Mouse (Mus musculus) MEL (cell line): ENCODE measurements at regions not wholly inside any gene's neighbourhood (a gene's known extent, or its start where the extent isn't known, plus 50 kb on each side); places are given as distances from the start of the nearest gene placed in this dataset.

ENCODE experiments used
- DNase-seq: peaks from one replicate; pipeline ENCODE4 v3.0.0; 2011; ENCODE audit warnings: low read depth, low spot score
- H3K27ac ChIP-seq: 2 replicates; pipeline ENCODE4 v1.5.1; 2012; ENCODE audit warnings: low read depth, mild to moderate bottlenecking, control low read depth, low read length, moderate library complexity; ENCODE audit not compliant: control insufficient read depth
- H3K27me3 ChIP-seq, 2 experiments: fragments of 150-350 bp in 1 of 2; sonication (generic) in 1 of 2; 2 replicates each; pipeline ENCODE4 v1.6.1; 2012; ENCODE audit warnings: low read length in 2 of 2, mild to moderate bottlenecking in 2 of 2, improper control_type of control experiment in 1 of 2, moderate library complexity in 1 of 2; ENCODE audit not compliant: insufficient read depth in 2 of 2, control insufficient read depth in 1 of 2
- H3K36me3 ChIP-seq, 2 experiments: 2 replicates each; pipeline ENCODE4 v1.6.1; 2012 to 2014; ENCODE audit warnings: low read length in 2 of 2, improper control_type of control experiment in 1 of 2, inconsistent platforms in 1 of 2, mild to moderate bottlenecking in 1 of 2; ENCODE audit not compliant: insufficient read depth in 2 of 2, control insufficient read depth in 1 of 2
- H3K4me1 ChIP-seq, 2 experiments: fragments of 150-350 bp in 1 of 2; sonication (generic) in 1 of 2; 2 replicates each; pipeline ENCODE4 v1.6.1; 2012; ENCODE audit warnings: low read length in 2 of 2, improper control_type of control experiment in 1 of 2, mild to moderate bottlenecking in 1 of 2; ENCODE audit not compliant: insufficient read depth in 2 of 2, control insufficient read depth in 1 of 2
- H3K4me3 ChIP-seq, 2 experiments: fragments of 150-350 bp in 1 of 2; sonication (generic) in 1 of 2; 2 replicates each; pipeline ENCODE4 v1.5.1; 2012; ENCODE audit warnings: low read depth in 2 of 2, low read length in 2 of 2, mild to moderate bottlenecking in 2 of 2, moderate library complexity in 2 of 2, control low read depth in 1 of 2, improper control_type of control experiment in 1 of 2; ENCODE audit not compliant: control insufficient read depth in 1 of 2, insufficient read depth in 1 of 2
- H3K79me2 ChIP-seq: 2 replicates; pipeline ENCODE4 v1.6.1; 2012; ENCODE audit warnings: mild to moderate bottlenecking, low read length, moderate library complexity; ENCODE audit not compliant: control insufficient read depth, poor library complexity, insufficient read depth
- H3K9ac ChIP-seq: 2 replicates; pipeline ENCODE4 v1.6.1; 2012; ENCODE audit warnings: low read depth, mild to moderate bottlenecking, control low read depth, low read length, moderate library complexity; ENCODE audit not compliant: control insufficient read depth, poor library complexity, severe bottlenecking
- H3K9me3 ChIP-seq: fragments of 150-350 bp; sonication (generic); replicated peaks from 2 replicates; pipeline ENCODE4 v1.6.1; 2012; ENCODE audit warnings: mild to moderate bottlenecking, low read length, improper control_type of control experiment, moderate library complexity; ENCODE audit not compliant: insufficient read depth
- BHLHE40 ChIP-seq: IDR thresholded peaks from 2 replicates; pipeline ENCODE4 v1.6.1; 2012; ENCODE audit warnings: low read depth, mild to moderate bottlenecking, inconsistent platforms, low read length, improper control_type of control experiment, borderline replicate concordance
- CHD2 ChIP-seq: IDR thresholded peaks from 2 replicates; pipeline ENCODE4 v1.6.1; 2011; ENCODE audit warnings: low read length, improper control_type of control experiment
- CTCF ChIP-seq, 3 experiments: IDR thresholded peaks in 2 of 3; conservative IDR thresholded peaks in 1 of 3; 2 replicates each; pipeline ENCODE4 v1.5.1; 2011 to 2012; ENCODE audit warnings: low read length in 3 of 3, low read depth in 2 of 3, mild to moderate bottlenecking in 2 of 3, improper control_type of control experiment in 1 of 3, inconsistent platforms in 1 of 3, mixed read lengths in 1 of 3, moderate library complexity in 1 of 3; ENCODE audit not compliant: control insufficient read depth in 1 of 3, insufficient read depth in 1 of 3, poor library complexity in 1 of 3, severe bottlenecking in 1 of 3
- E2F4 ChIP-seq: IDR thresholded peaks from 2 replicates; pipeline ENCODE4 v1.6.1; 2011; ENCODE audit warnings: low read depth, low read length, improper control_type of control experiment, borderline replicate concordance
- ELF1 ChIP-seq: IDR thresholded peaks from 2 replicates; pipeline ENCODE4 v1.6.1; 2014; ENCODE audit warnings: low read depth, mild to moderate bottlenecking, inconsistent platforms, low read length, improper control_type of control experiment, moderate library complexity
- ETS1 ChIP-seq: IDR thresholded peaks from 2 replicates; pipeline ENCODE4 v1.6.1; 2012; ENCODE audit warnings: low read depth, mild to moderate bottlenecking, inconsistent platforms, low read length, improper control_type of control experiment, moderate library complexity
- HCFC1 ChIP-seq: IDR thresholded peaks from 2 replicates; pipeline ENCODE4 v1.6.1; 2012; ENCODE audit warnings: low read depth, mild to moderate bottlenecking, inconsistent platforms, low read length, improper control_type of control experiment, moderate library complexity
- KAT2A ChIP-seq: conservative IDR thresholded peaks from 2 replicates; pipeline ENCODE4 v1.6.1; 2012; ENCODE audit warnings: low read depth, low read length, improper control_type of control experiment, inconsistent platforms
- MAX ChIP-seq: IDR thresholded peaks from 2 replicates; pipeline ENCODE4 v1.6.1; 2011; ENCODE audit warnings: low read length, improper control_type of control experiment
- MAZ ChIP-seq: IDR thresholded peaks from 2 replicates; pipeline ENCODE4 v1.6.1; 2012; ENCODE audit warnings: low read depth, mild to moderate bottlenecking, inconsistent platforms, low read length, improper control_type of control experiment
- MYB ChIP-seq: IDR thresholded peaks from 2 replicates; pipeline ENCODE4 v1.6.1; 2011; ENCODE audit warnings: mild to moderate bottlenecking, low read depth, low read length, improper control_type of control experiment
- MYC ChIP-seq: IDR thresholded peaks from 2 replicates; pipeline ENCODE4 v1.6.1; 2011; ENCODE audit warnings: low read depth, mild to moderate bottlenecking, low read length, improper control_type of control experiment, moderate library complexity
- NELFE ChIP-seq: IDR thresholded peaks from 2 replicates; pipeline ENCODE4 v1.6.1; 2011; ENCODE audit warnings: low read depth, low read length, improper control_type of control experiment
- POLR2A ChIP-seq, 2 experiments: IDR thresholded peaks; 2 replicates each; pipeline ENCODE4 v1.6.1; 2011 to 2012; ENCODE audit warnings: low read length in 2 of 2, mild to moderate bottlenecking in 2 of 2, control low read depth in 1 of 2, improper control_type of control experiment in 1 of 2, low read depth in 1 of 2, moderate library complexity in 1 of 2; ENCODE audit not compliant: control insufficient read depth in 1 of 2, insufficient read depth in 1 of 2, poor library complexity in 1 of 2
- POLR2AphosphoS5 ChIP-seq: IDR thresholded peaks from 2 replicates; pipeline ENCODE4 v1.6.1; 2012; ENCODE audit warnings: low read depth, borderline replicate concordance, mild to moderate bottlenecking, inconsistent platforms, low read length, moderate library complexity, mixed read lengths
- RCOR1 ChIP-seq: IDR thresholded peaks from 2 replicates; pipeline ENCODE4 v1.6.1; 2012; ENCODE audit warnings: low read depth, mild to moderate bottlenecking, inconsistent platforms, low read length, improper control_type of control experiment
- SIN3A ChIP-seq: IDR thresholded peaks from 2 replicates; pipeline ENCODE4 v1.6.1; 2012; ENCODE audit warnings: low read length, improper control_type of control experiment, inconsistent platforms
- TBP ChIP-seq: IDR thresholded peaks from 2 replicates; pipeline ENCODE4 v1.8.0; 2011; ENCODE audit warnings: low read depth, low read length, improper control_type of control experiment
- TCF12 ChIP-seq: IDR thresholded peaks from 2 replicates; pipeline ENCODE4 v1.6.1; 2014; ENCODE audit warnings: low read depth, mild to moderate bottlenecking, inconsistent platforms, low read length, improper control_type of control experiment, moderate library complexity
- USF1 ChIP-seq: IDR thresholded peaks from 2 replicates; pipeline ENCODE4 v1.6.1; 2014; ENCODE audit warnings: low read depth, mild to moderate bottlenecking, inconsistent platforms, low read length, improper control_type of control experiment, moderate library complexity
- ZC3H11A ChIP-seq: IDR thresholded peaks from 2 replicates; pipeline ENCODE4 v1.6.1; 2012; ENCODE audit warnings: low read depth, mild to moderate bottlenecking, inconsistent platforms, low read length, improper control_type of control experiment
- ZMIZ1 ChIP-seq: IDR thresholded peaks from 2 replicates; pipeline ENCODE4 v1.6.1; 2012; ENCODE audit warnings: low read depth, mild to moderate bottlenecking, inconsistent platforms, low read length, improper control_type of control experiment, moderate library complexity

DNA sequence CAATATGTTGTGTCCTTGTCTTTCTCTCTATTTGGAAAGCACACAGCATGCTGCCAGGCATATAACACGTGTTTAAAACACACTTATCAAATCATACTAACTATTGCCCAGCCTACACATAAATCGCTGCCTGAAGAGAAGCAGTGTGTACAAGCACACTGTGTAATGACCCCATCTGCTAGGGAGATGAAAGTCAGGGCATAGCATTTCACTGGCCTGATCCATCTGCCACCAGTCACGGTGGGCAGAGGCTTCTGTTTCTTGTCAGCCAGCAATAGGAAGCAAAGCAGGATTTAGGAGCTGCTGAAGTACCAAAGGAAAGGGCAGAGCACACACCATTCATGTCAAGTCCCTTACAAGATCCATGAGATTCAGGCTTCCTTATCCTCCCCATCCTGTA lies 103.6 kb upstream of the Mrps30 start:
- no peaks in the 10 kb centered on the region for H3K36me3 ChIP-seq
- H3K9me3 ChIP-seq = no peaks in the 10 kb centered on the region
- no peaks in the 10 kb centered on the region for H3K79me2 ChIP-seq
- DNase-seq = no peak
- no peak overlapping the region for H3K27ac ChIP-seq
- no peak overlapping the region for H3K4me3 ChIP-seq
- no peaks in the 10 kb centered on the region for H3K4me1 ChIP-seq
- TF ChIP-seq NELFE (no peak), POLR2AphosphoS5 (no peak), MAZ (no peak), POLR2A (IDR thresholded peaks at IDR 0.05; ENCODE audit: control insufficient read depth in 1 of 2, insufficient read depth in 1 of 2, low read depth in 1 of 2, low read length in 2 of 2, poor library complexity in 1 of 2) (no peak), ETS1 (no peak), ZMIZ1 (no peak), MAX (no peak)
- no peaks in the 10 kb centered on the region for H3K27me3 ChIP-seq
- no peak overlapping the region for H3K9ac ChIP-seq

DNA sequence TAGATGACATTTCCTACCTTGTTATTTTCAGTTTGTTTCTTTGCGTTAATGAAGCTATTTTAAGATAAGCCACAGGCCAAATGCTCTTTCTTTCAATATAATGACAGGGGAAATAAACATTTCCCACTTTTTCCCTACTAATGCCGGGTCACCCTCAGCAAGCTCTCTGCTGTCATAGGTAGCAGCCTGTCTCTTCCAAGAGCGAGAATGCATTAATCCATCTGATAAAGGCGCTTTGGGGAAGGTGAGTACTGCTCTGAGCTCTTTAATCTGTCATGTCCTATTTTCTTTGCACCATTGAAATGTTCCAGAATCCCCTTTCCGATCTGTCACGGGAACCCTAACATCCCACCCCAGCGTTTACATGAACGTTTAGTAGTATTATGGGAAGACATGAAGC lies 96.0 kb upstream of the Mrps30 start:
- Histone ChIP-seq H3K27ac (no peak overlapping the region), H3K36me3 (no peaks in the 10 kb centered on the region), H3K79me2 (no peaks in the 10 kb centered on the region), H3K27me3 (no peaks in the 10 kb centered on the region), H3K9me3 (no peaks in the 10 kb centered on the region), H3K4me3 (no peak overlapping the region), H3K4me1 (no peaks in the 10 kb centered on the region), H3K9ac (no peak overlapping the region)
- no peak for TF ChIP-seq ZC3H11A
- no peak for TF ChIP-seq E2F4
- TF ChIP-seq NELFE = no peak
- TF ChIP-seq BHLHE40 = no peak
- TF ChIP-seq TBP = no peak
- no peak for TF ChIP-seq SIN3A
- TF ChIP-seq ELF1 = no peak
- TF ChIP-seq MYB = no peak
- no peak for TF ChIP-seq CHD2
- TF ChIP-seq TCF12 = no peak
- no peak for TF ChIP-seq MYC
- no peak for TF ChIP-seq HCFC1
- TF ChIP-seq KAT2A = no peak
- no peak for TF ChIP-seq ZMIZ1
- no peak for TF ChIP-seq CTCF (IDR thresholded peaks at IDR 0.05 in 2 of 3, conservative IDR thresholded peaks at IDR 0.05 in 1 of 3; ENCODE audit: control insufficient read depth in 1 of 3, insufficient read depth in 1 of 3, low read depth in 2 of 3, low read length in 3 of 3, poor library complexity in 1 of 3, severe bottlenecking in 1 of 3)
- no peak for TF ChIP-seq USF1
- TF ChIP-seq RCOR1 = no peak
- TF ChIP-seq MAZ = no peak
- no peak for DNase-seq
